Mouse (Mus musculus): ENCODE measurements at regions not wholly inside any gene's neighbourhood (a gene's known extent, or its start where the extent isn't known, plus 50 kb on each side); places are given as distances from the start of the nearest gene placed in this dataset.

- Histone ChIP-seq H3K27ac (ENCODE audit: insufficient read depth, low read depth, low read length) (no peak overlapping the region), H3K4me1 (ENCODE audit: control insufficient read depth, insufficient read depth, insufficient read length, low read length) (no peaks in the 10 kb centered on the region), H3K27me3 (ENCODE audit: control insufficient read depth, insufficient read depth, low read length) (no peaks in the 10 kb centered on the region), H3K36me3 (ENCODE audit: control insufficient read depth, insufficient read depth, low read length) (no peaks in the 10 kb centered on the region), H3K4me3 (ENCODE audit: low read depth, low read length) (no peak overlapping the region)
- TF ChIP-seq CTCF (IDR thresholded peaks at IDR 0.05; ENCODE audit: extremely low read depth, insufficient read length, insufficient replicate concordance, low read depth, low read length) (no peak), POLR2A (IDR thresholded peaks at IDR 0.05; ENCODE audit: low read depth, low read length) (no peak)
Measured at GRCm38 (mm10) chr2:50914176-50914575, 234.7 kb downstream of the Rnd3 start.

GRCm38 (mm10) chr2:50908762-50909161, 240.1 kb downstream of the Rnd3 start:
- Histone ChIP-seq H3K4me3 (ENCODE audit: low read depth, low read length) (no peak overlapping the region), H3K27me3 (ENCODE audit: control insufficient read depth, insufficient read depth, low read length) (no peaks in the 10 kb centered on the region), H3K36me3 (ENCODE audit: control insufficient read depth, insufficient read depth, low read length) (no peaks in the 10 kb centered on the region), H3K27ac (ENCODE audit: insufficient read depth, low read depth, low read length) (no peak overlapping the region), H3K4me1 (ENCODE audit: control insufficient read depth, insufficient read depth, insufficient read length, low read length) (no peaks in the 10 kb centered on the region)
- 94% methylated on average over 3 of the region's 3 CpGs for WGBS
- TF ChIP-seq CTCF (IDR thresholded peaks at IDR 0.05; ENCODE audit: extremely low read depth, insufficient read length, insufficient replicate concordance, low read depth, low read length): no peak
- no peak for TF ChIP-seq POLR2A (IDR thresholded peaks at IDR 0.05; ENCODE audit: low read depth, low read length)

GRCm38 (mm10) chr2:50902701-50903100, 246.2 kb downstream of the Rnd3 start:
- no peaks in the 10 kb centered on the region for H3K36me3 ChIP-seq (ENCODE audit: control insufficient read depth, insufficient read depth, low read length)
- no peak overlapping the region for H3K27ac ChIP-seq (ENCODE audit: insufficient read depth, low read depth, low read length)
- TF ChIP-seq CTCF (IDR thresholded peaks at IDR 0.05; ENCODE audit: extremely low read depth, insufficient read length, insufficient replicate concordance, low read depth, low read length) (no peak), POLR2A (IDR thresholded peaks at IDR 0.05; ENCODE audit: low read depth, low read length) (no peak)
- no peaks in the 10 kb centered on the region for H3K4me1 ChIP-seq (ENCODE audit: control insufficient read depth, insufficient read depth, insufficient read length, low read length)
- H3K4me3 ChIP-seq (ENCODE audit: low read depth, low read length): no peak overlapping the region
- WGBS: 81% methylated on average over 8 of the region's 8 CpGs
- H3K27me3 ChIP-seq (ENCODE audit: control insufficient read depth, insufficient read depth, low read length): no peaks in the 10 kb centered on the region

- H3K27me3 ChIP-seq (ENCODE audit: control insufficient read depth, insufficient read depth, low read length): no peaks in the 10 kb centered on the region
- H3K27ac ChIP-seq (ENCODE audit: insufficient read depth, low read depth, low read length): no peak overlapping the region
- H3K4me3 ChIP-seq (ENCODE audit: low read depth, low read length): no peak overlapping the region
- H3K36me3 ChIP-seq (ENCODE audit: control insufficient read depth, insufficient read depth, low read length): no peaks in the 10 kb centered on the region
- TF ChIP-seq CTCF (IDR thresholded peaks at IDR 0.05; ENCODE audit: extremely low read depth, insufficient read length, insufficient replicate concordance, low read depth, low read length) (no peak), POLR2A (IDR thresholded peaks at IDR 0.05; ENCODE audit: low read depth, low read length) (no peak)
- 86% methylated on average over 9 of the region's 9 CpGs for WGBS
- no peaks in the 10 kb centered on the region for H3K4me1 ChIP-seq (ENCODE audit: control insufficient read depth, insufficient read depth, insufficient read length, low read length)
Measured at GRCm38 (mm10) chr2:50902220-50902619, 246.7 kb downstream of the Rnd3 start.

GRCm38 (mm10) chr2:50888992-50889391, 259.9 kb downstream of the Rnd3 start:
- Histone ChIP-seq H3K36me3 (ENCODE audit: control insufficient read depth, insufficient read depth, low read length) (no peaks in the 10 kb centered on the region), H3K27ac (ENCODE audit: insufficient read depth, low read depth, low read length) (no peak overlapping the region), H3K27me3 (ENCODE audit: control insufficient read depth, insufficient read depth, low read length) (no peaks in the 10 kb centered on the region), H3K4me1 (ENCODE audit: control insufficient read depth, insufficient read depth, insufficient read length, low read length) (no peaks in the 10 kb centered on the region), H3K4me3 (ENCODE audit: low read depth, low read length) (no peak overlapping the region)
- TF ChIP-seq POLR2A (IDR thresholded peaks at IDR 0.05; ENCODE audit: low read depth, low read length) (no peak), CTCF (IDR thresholded peaks at IDR 0.05; ENCODE audit: extremely low read depth, insufficient read length, insufficient replicate concordance, low read depth, low read length) (no peak)
- WGBS: 65% methylated on average over 5 of the region's 5 CpGs

- Histone ChIP-seq H3K4me1 (ENCODE audit: control insufficient read depth, insufficient read depth, insufficient read length, low read length) (no peaks in the 10 kb centered on the region), H3K4me3 (ENCODE audit: low read depth, low read length) (no peak overlapping the region), H3K27ac (ENCODE audit: insufficient read depth, low read depth, low read length) (no peak overlapping the region), H3K27me3 (ENCODE audit: control insufficient read depth, insufficient read depth, low read length) (no peaks in the 10 kb centered on the region), H3K36me3 (ENCODE audit: control insufficient read depth, insufficient read depth, low read length) (no peaks in the 10 kb centered on the region)
- TF ChIP-seq CTCF (IDR thresholded peaks at IDR 0.05; ENCODE audit: extremely low read depth, insufficient read length, insufficient replicate concordance, low read depth, low read length) (no peak), POLR2A (IDR thresholded peaks at IDR 0.05; ENCODE audit: low read depth, low read length) (no peak)
- WGBS: 67% methylated on average over 4 of the region's 4 CpGs
Measured at GRCm38 (mm10) chr2:50887954-50888353, 261.0 kb downstream of the Rnd3 start.

GRCm38 (mm10) chr2:50885924-50886315, 263.0 kb downstream of the Rnd3 start:
- 65% methylated on average over 7 of the region's 7 CpGs for WGBS
- no peaks in the 10 kb centered on the region for H3K4me1 ChIP-seq (ENCODE audit: control insufficient read depth, insufficient read depth, insufficient read length, low read length)
- no peak for TF ChIP-seq CTCF (IDR thresholded peaks at IDR 0.05; ENCODE audit: extremely low read depth, insufficient read length, insufficient replicate concordance, low read depth, low read length)
- no peak for TF ChIP-seq POLR2A (IDR thresholded peaks at IDR 0.05; ENCODE audit: low read depth, low read length)
- no peak overlapping the region for H3K27ac ChIP-seq (ENCODE audit: insufficient read depth, low read depth, low read length)
- no peaks in the 10 kb centered on the region for H3K36me3 ChIP-seq (ENCODE audit: control insufficient read depth, insufficient read depth, low read length)
- no peak overlapping the region for H3K4me3 ChIP-seq (ENCODE audit: low read depth, low read length)
- no peaks in the 10 kb centered on the region for H3K27me3 ChIP-seq (ENCODE audit: control insufficient read depth, insufficient read depth, low read length)

Measured in small intestine, adult 2 months (tissue).